7 mouse cellular contexts compared by ENCODE assay signal in the genomic region with DNA sequence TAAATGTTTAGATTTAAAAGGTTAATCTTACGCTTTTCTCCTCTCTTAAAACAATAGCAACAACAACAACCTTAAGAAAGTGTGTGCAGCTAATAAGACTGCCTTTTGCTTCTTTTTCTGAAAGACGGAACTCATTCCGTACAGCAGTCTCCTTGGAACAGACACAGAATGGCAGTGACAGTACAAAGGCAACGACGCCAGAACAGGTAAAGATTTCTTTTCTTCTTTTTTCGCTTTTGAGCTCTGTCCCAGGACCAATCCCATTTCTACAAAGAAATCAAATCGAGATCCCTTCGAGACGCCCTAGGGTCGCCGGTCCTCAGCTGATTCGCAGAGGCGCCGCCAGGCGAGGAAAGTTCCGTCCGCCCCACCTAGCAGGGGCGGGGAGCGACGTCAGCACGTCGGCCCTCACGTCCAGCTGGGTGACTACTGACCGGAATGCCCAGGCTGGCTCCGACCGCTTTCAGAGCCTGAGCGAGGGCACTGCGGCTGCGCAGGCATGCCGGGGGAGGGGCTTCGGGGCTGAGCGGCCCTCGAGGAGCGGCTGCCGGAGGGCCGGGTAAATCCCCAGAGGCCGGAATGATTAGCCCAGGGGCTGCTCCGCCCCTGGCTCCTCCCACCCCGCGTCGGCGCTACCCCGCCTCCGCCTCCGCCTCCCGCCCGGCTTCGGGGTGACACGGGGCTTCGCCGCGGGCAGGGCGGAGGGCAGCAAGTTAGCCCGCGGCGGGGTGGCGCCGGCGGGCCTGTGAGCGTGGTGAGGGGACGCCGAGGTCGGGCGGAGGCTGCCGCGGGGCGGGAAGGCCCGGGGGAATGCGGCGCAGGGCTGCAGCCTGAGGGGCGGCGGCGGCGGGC. TPM values are rescaled to one million over a fixed set of nuclear protein-coding genes. Genes with fewer than 3 reads are reported as not detected.
DNase-seq lines count a peak whose midpoint lies in the region; ATAC-seq lines count a peak whose summit lies in the region.

Gene Nbeal1, plus strand, starts transcription at position 668 of the 852 bp plus-strand sequence.

- peak within 1 kb of the TSS; percentile 91 for H3K9ac ChIP-seq in intestine, embryonic 15.5 days

- WGBS in intestine, embryonic 15.5 days = under 1% methylated on average over 55 of the region's 74 CpGs
- WGBS in midbrain, embryonic 10.5 days = under 1% methylated on average over 73 of the region's 74 CpGs

- peak; percentile 99 for ATAC-seq in intestine, embryonic 15.5 days

- peak; percentile 100 for DNase-seq in adrenal gland, adult 2 months
- DNase-seq in embryo, embryonic 11.5 days (ENCODE audit: low read depth, low spot score) = peak; percentile 97
- peak; percentile 98 to 100 for DNase-seq in gastrocnemius, postnatal 36 days
- DNase-seq in left cerebral cortex, postnatal 25 days (ENCODE audit: low spot score in 2 of 2) = peak; percentile 97 to 99
- peak; percentile 100 for DNase-seq in midbrain, embryonic 10.5 days (ENCODE audit: low spot score)
- peak; percentile 95 for DNase-seq in right cerebral cortex, postnatal 4 days

- peak within 1 kb of the TSS; percentile 94 for H3K27ac ChIP-seq in intestine, embryonic 15.5 days
- peak within 1 kb of the TSS; percentile 97 for H3K27ac ChIP-seq in midbrain, embryonic 10.5 days (replicated peaks)

- peak within 1 kb of the TSS; percentile 98 for H3K4me3 ChIP-seq in intestine, embryonic 15.5 days (replicated peaks)
- H3K4me3 ChIP-seq in midbrain, embryonic 10.5 days = peak within 1 kb of the TSS; percentile 80

- H3K9me3 ChIP-seq in intestine, embryonic 15.5 days = no peaks in the 10 kb centered on the region
- H3K9me3 ChIP-seq in midbrain, embryonic 10.5 days (replicated peaks) = no peaks in the 10 kb centered on the region

- H3K36me3 ChIP-seq in intestine, embryonic 15.5 days = no peaks in the 10 kb centered on the region
- 0 out of 2 replicates have a peak, but pooled peaks cover 4% of the 10 kb centered on the region for H3K36me3 ChIP-seq in midbrain, embryonic 10.5 days

- peak within 1 kb of the TSS; percentile 57 for H3K4me2 ChIP-seq in intestine, embryonic 15.5 days (replicated peaks)

- H3K27me3 ChIP-seq in intestine, embryonic 15.5 days (replicated peaks) = no peaks in the 10 kb centered on the region
- H3K27me3 ChIP-seq in midbrain, embryonic 10.5 days (ENCODE audit: low read depth, poor library complexity, severe bottlenecking) = no peaks in the 10 kb centered on the region

- intact Hi-C loops in gastrocnemius, postnatal 36 days (cut with DNase I) = no loop called here
- intact Hi-C loops in left cerebral cortex, postnatal 25 days (cut with DNase I) = loop anchor here (1.0 kb wide), 1 partner anchor 82 kb away; the partner anchor contains the start of genes Carf and Wdr12

- H3K4me1 ChIP-seq in intestine, embryonic 15.5 days (replicated peaks) = peaks cover 7% of the 10 kb centered on the region; the same call in 1 of the 2 replicates
- peaks cover 19% of the 10 kb centered on the region for H3K4me1 ChIP-seq in midbrain, embryonic 10.5 days

RNA-seq across cellular contexts. Expression of gene Nbeal1, which starts in this region (rescaled TPM):
- 10 to 100 TPM; 51.9 to 73.4 TPM for total RNA-seq in adrenal gland, adult 2 months (2021)
- polyA plus RNA-seq in adrenal gland, adult 2 months (2012; rRNA removed) = 0.77 and 1.1 TPM in 2 replicates
- 10 to 100 TPM; 18.8 to 24.9 TPM for total RNA-seq in gastrocnemius, postnatal 36 days (2021)
- polyA plus RNA-seq in intestine, embryonic 15.5 days (2015; fragmentation: Nextera tagmentation; extraction: Ambion mirVana) = 5.2 and 6.1 TPM in 2 replicates
- 10 to 100 TPM; 22.7 to 25.6 TPM for total RNA-seq in left cerebral cortex, postnatal 25 days (2021)
- polyA plus RNA-seq in midbrain, embryonic 10.5 days (2016; fragmentation: Nextera tagmentation; extraction: Ambion mirVana) = 8.5 and 8.8 TPM in 2 replicates

Comparison
In these comparisons a context has a peak if more than half of its experiments do, and no peak if none do; other contexts are left out.
1. Peak in every context shown above with its lines: DNase-seq, ATAC-seq, H3K4me3 ChIP-seq and H3K27ac ChIP-seq.